ENCODE assay signal across 8 mouse cellular contexts in the genomic region with DNA sequence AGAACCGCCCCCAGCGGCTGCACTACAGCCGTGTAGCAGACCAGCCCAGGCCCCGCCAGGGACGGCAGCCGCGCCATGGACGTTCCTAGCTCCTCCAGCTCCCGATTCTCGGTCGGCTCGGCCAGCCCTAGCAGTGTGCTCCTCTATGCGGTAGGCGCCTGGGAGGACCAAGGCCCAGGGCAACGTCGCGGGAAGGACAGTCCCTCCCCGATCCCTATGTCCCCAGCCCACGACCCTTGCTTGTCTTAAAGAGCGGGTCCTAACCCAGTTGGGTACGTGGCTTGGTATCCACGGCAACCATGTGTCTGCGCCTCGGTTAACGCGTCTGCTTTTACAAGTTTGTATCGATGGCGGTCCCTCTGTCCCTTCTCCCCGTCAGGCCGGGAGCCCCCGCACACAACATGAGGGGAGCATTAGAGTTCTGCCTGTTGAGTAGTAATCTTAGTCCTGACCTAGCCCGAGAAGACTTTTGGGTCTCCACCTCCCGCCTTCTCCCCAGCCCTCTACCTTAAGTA. TPM values are rescaled to one million over a fixed set of nuclear protein-coding genes. Genes with fewer than 3 reads are reported as not detected.
DNase-seq lines count a peak whose midpoint lies in the region; ATAC-seq and TF ChIP-seq lines count a peak whose summit lies in the region.

No protein-coding gene starts in this region.

- peak overlapping the region; percentile 98 for H3K9ac ChIP-seq in heart, embryonic 16.5 days (ENCODE audit: low read length)
- H3K9ac ChIP-seq in hindbrain, embryonic 11.5 days (ENCODE audit: low read depth, low read length), result peak overlapping the region; percentile 98

- no peaks in the 10 kb centered on the region for H3K27me3 ChIP-seq in heart, embryonic 16.5 days (ENCODE audit: control insufficient read depth, insufficient read depth, low read length)
- no peaks in the 10 kb centered on the region for H3K27me3 ChIP-seq in Patski
- H3K27me3 ChIP-seq in hindbrain, embryonic 11.5 days (ENCODE audit: control insufficient read depth, insufficient read depth, low read length), result no peaks in the 10 kb centered on the region
- H3K27me3 ChIP-seq in midbrain, embryonic 10.5 days (ENCODE audit: low read depth, poor library complexity, severe bottlenecking), result no peaks in the 10 kb centered on the region

- H3K9me3 ChIP-seq in heart, embryonic 16.5 days (replicated peaks; ENCODE audit: control insufficient read depth, low read length), result no peaks in the 10 kb centered on the region
- H3K9me3 ChIP-seq in hindbrain, embryonic 11.5 days (ENCODE audit: control insufficient read depth, low read length), result no peaks in the 10 kb centered on the region
- H3K9me3 ChIP-seq in midbrain, embryonic 10.5 days (replicated peaks), result no peaks in the 10 kb centered on the region

- under 1% methylated on average over 33 of the region's 33 CpGs for WGBS in heart, embryonic 16.5 days
- WGBS in hindbrain, embryonic 11.5 days, result 0% methylated on average over 31 of the region's 33 CpGs
- under 1% methylated on average over 33 of the region's 33 CpGs for WGBS in midbrain, embryonic 10.5 days

- intact Hi-C loops in heart, postnatal 25 days (cut with DNase I), result loop anchor here (2.0 kb wide), 1 partner anchor 30 kb away; no protein-coding TSS in a partner anchor

- H3K4me1 ChIP-seq in heart, embryonic 16.5 days (ENCODE audit: control insufficient read depth, insufficient read depth, low read length), result peaks cover 58% of the 10 kb centered on the region
- peaks cover 3% of the 10 kb centered on the region; the same call in 1 of the 2 replicates for H3K4me1 ChIP-seq in hindbrain, embryonic 11.5 days (replicated peaks; ENCODE audit: control insufficient read depth, insufficient read depth, low read length)
- peaks cover 29% of the 10 kb centered on the region for H3K4me1 ChIP-seq in midbrain, embryonic 10.5 days

- POLR2A ChIA-PET in Patski (lab: Charles Lee), result interaction anchor here (1.2 to 1.5 kb wide), 2 partner anchors 18 to 27 kb away, joined by 3 to 6 read pairs; no protein-coding TSS in a partner anchor

- CTCF ChIA-PET in Patski (lab: Charles Lee), result interaction anchor here (0.8 to 1.7 kb wide), 2 partner anchors 26 to 171 kb away, joined by 3 to 6 read pairs; no protein-coding TSS in a partner anchor

- in situ Hi-C loops in Patski (cut with MboI; ENCODE audit: low pct_unique_long_range_greater_than_20kb), result no loop called here

- TF ChIP-seq CTCF in Patski (IDR thresholded peaks at IDR 0.05), result no peak

- peak overlapping the region; percentile 93 for H3K4me3 ChIP-seq in heart, embryonic 16.5 days (ENCODE audit: low read length)
- H3K4me3 ChIP-seq in hindbrain, embryonic 11.5 days (ENCODE audit: low read depth, low read length), result peak overlapping the region; percentile 95
- peak overlapping the region; percentile 93 for H3K4me3 ChIP-seq in midbrain, embryonic 10.5 days

- peaks cover 19% of the 10 kb centered on the region for H3K36me3 ChIP-seq in heart, embryonic 16.5 days (ENCODE audit: control insufficient read depth, insufficient read depth)
- peaks cover 8% of the 10 kb centered on the region; the same call in 1 of the 2 replicates for H3K36me3 ChIP-seq in hindbrain, embryonic 11.5 days (ENCODE audit: control insufficient read depth, insufficient read depth, low read length)
- H3K36me3 ChIP-seq in midbrain, embryonic 10.5 days, result peaks cover 49% of the 10 kb centered on the region

- ATAC-seq in heart, embryonic 16.5 days (replicated peaks; ENCODE audit: extremely low read depth, insufficient read depth, low FRiP score), result peak; percentile 64
- peak; percentile 18 for ATAC-seq in Patski
- peak; percentile 86 for ATAC-seq in hindbrain, embryonic 11.5 days (ENCODE audit: low FRiP score)

- peak overlapping the region; percentile 69 for H3K4me2 ChIP-seq in heart, embryonic 16.5 days (ENCODE audit: low read depth, low read length)
- H3K4me2 ChIP-seq in hindbrain, embryonic 11.5 days (replicated peaks; ENCODE audit: low read depth, low read length), result peak overlapping the region; percentile 76

- peak overlapping the region; percentile 94 for H3K27ac ChIP-seq in heart, embryonic 16.5 days (ENCODE audit: low read length)
- peak overlapping the region; percentile 89 for H3K27ac ChIP-seq in hindbrain, embryonic 11.5 days (ENCODE audit: low read depth, low read length)
- peak overlapping the region; percentile 98 for H3K27ac ChIP-seq in midbrain, embryonic 10.5 days (replicated peaks)

- no peak for DNase-seq in heart, postnatal 25 days (ENCODE audit: low spot score)
- DNase-seq in Patski (ENCODE audit: low read depth, low spot score), result peak; percentile 6
- DNase-seq in hindbrain, embryonic 11.5 days (ENCODE audit: low spot score), result no peak
- no peak for DNase-seq in midbrain, embryonic 10.5 days (ENCODE audit: low spot score)
- no peak for DNase-seq in T-cell, adult 2 months (ENCODE audit: low spot score)
- DNase-seq in urinary bladder, postnatal 4 days (ENCODE audit: low spot score in 2 of 2), result no peak
- no peak for DNase-seq in left cerebral cortex, adult 8-10 months (ENCODE audit: low spot score in 2 of 2)

RNA-seq across cellular contexts. Expression of gene 2810004N23Rik, which starts 0.3 kb away (rescaled TPM):
- polyA plus RNA-seq in heart, embryonic 16.5 days (2015; fragmentation: Nextera tagmentation; extraction: Ambion mirVana), result 51.4 and 52.2 TPM in 2 replicates
- 10 to 100 TPM; 39.7 to 45.5 TPM for total RNA-seq in heart, postnatal 25 days (2021)
- polyA plus RNA-seq in Patski (2021), result 43.0 TPM
- 38.8 and 41.6 TPM in 2 replicates for polyA plus RNA-seq in hindbrain, embryonic 11.5 days (2014; fragmentation: Nextera tagmentation; extraction: Ambion mirVana)
- polyA plus RNA-seq in midbrain, embryonic 10.5 days (2016; fragmentation: Nextera tagmentation; extraction: Ambion mirVana), result 61.7 and 72.1 TPM in 2 replicates
- 10 to 100 TPM; 17.7 to 20.5 (median 19.6) TPM for total RNA-seq in left cerebral cortex, adult 8-10 months (2022)

RNA-seq across cellular contexts. Expression of gene Gnpat, which starts 0.4 kb away (rescaled TPM):
- polyA plus RNA-seq in heart, embryonic 16.5 days (2015; fragmentation: Nextera tagmentation; extraction: Ambion mirVana), result 120 and 129 TPM in 2 replicates
- total RNA-seq in heart, postnatal 25 days (2021), result 100 to 1,000 TPM; 168 to 181 TPM
- polyA plus RNA-seq in Patski (2021), result 102 TPM
- 110 and 115 TPM in 2 replicates for polyA plus RNA-seq in hindbrain, embryonic 11.5 days (2014; fragmentation: Nextera tagmentation; extraction: Ambion mirVana)
- polyA plus RNA-seq in midbrain, embryonic 10.5 days (2016; fragmentation: Nextera tagmentation; extraction: Ambion mirVana), result 149 and 156 TPM in 2 replicates
- 10 to 100 TPM; 55.0 to 63.7 (median 58.4) TPM for total RNA-seq in left cerebral cortex, adult 8-10 months (2022)

RNA-seq across cellular contexts. Expression of gene Exoc8, which starts 34.3 kb away (rescaled TPM):
- polyA plus RNA-seq in heart, embryonic 16.5 days (2015; fragmentation: Nextera tagmentation; extraction: Ambion mirVana), result 6.9 and 7.3 TPM in 2 replicates
- 10 to 100 TPM; 18.9 to 19.2 TPM for total RNA-seq in heart, postnatal 25 days (2021)
- polyA plus RNA-seq in Patski (2021), result 12.2 TPM
- polyA plus RNA-seq in hindbrain, embryonic 11.5 days (2014; fragmentation: Nextera tagmentation; extraction: Ambion mirVana), result 6.7 and 8.7 TPM in 2 replicates
- polyA plus RNA-seq in midbrain, embryonic 10.5 days (2016; fragmentation: Nextera tagmentation; extraction: Ambion mirVana), result 8.4 and 9.6 TPM in 2 replicates
- total RNA-seq in left cerebral cortex, adult 8-10 months (2022), result 10 to 100 TPM; 33.0 to 33.4 (median 33.2) TPM

RNA-seq across cellular contexts. Expression of gene Sprtn, which starts 34.5 kb away (rescaled TPM):
- 8.3 and 8.5 TPM in 2 replicates for polyA plus RNA-seq in heart, embryonic 16.5 days (2015; fragmentation: Nextera tagmentation; extraction: Ambion mirVana)
- total RNA-seq in heart, postnatal 25 days (2021), result 10 to 100 TPM in 1 of 2 experiments, 1 to 10 TPM in 1; 9.5 to 12.2 TPM
- 16.5 TPM for polyA plus RNA-seq in Patski (2021)
- 9.6 and 12.3 TPM in 2 replicates for polyA plus RNA-seq in hindbrain, embryonic 11.5 days (2014; fragmentation: Nextera tagmentation; extraction: Ambion mirVana)
- 10.6 and 14.7 TPM in 2 replicates for polyA plus RNA-seq in midbrain, embryonic 10.5 days (2016; fragmentation: Nextera tagmentation; extraction: Ambion mirVana)
- 10 to 100 TPM; 13.9 to 15.9 (median 15.6) TPM for total RNA-seq in left cerebral cortex, adult 8-10 months (2022)

Comparison
In these comparisons a context has a peak if more than half of its experiments do, and no peak if none do; other contexts are left out.
1. ATAC-seq: peak in every context shown above with its lines; median percentile 86 in hindbrain, embryonic 11.5 days; 64 in heart, embryonic 16.5 days; 18 in Patski.